Mouse (Mus musculus): ENCODE results near the gene Nckap5l.

- TF ChIP-seq GATA1 (IDR thresholded peaks at IDR 0.05; ENCODE audit: borderline replicate concordance, low read length) (no peak), FLI1 (IDR thresholded peaks at IDR 0.05; ENCODE audit: low read length) (no peak)
Measured at GRCm38 (mm10) chr15:99484745-99485144, 27.2 kb upstream of the Nckap5l start.
